Comparison of ENCODE assay signal across 7 mouse cellular contexts in the genomic region with DNA sequence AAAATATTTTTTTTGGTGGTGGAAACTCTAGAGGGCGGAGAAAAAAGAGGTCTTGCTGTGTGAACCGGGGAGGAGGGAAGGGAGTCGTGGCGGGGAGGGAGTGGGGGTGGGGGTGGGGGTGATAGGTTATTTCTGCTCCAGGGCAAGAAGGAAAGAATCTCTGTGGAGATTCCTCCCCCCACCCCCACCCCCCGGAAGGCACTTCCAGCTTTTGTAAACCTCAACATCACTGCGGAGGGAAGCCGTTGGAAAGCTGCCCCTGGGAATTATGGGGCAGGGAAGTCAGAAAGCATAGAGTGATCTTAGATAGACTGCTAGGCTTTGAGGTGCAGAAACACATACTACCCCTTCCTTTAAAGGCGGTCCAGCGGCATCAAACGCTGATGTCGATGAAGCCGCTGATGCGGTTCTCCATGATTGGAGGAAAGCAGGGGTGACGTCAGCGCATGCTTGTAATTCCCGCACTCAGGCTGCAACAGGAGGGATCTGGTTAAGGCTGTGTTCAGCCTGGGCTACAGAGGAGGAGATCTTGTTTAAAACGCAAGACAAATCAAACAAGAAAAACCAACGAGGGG.
A peak's percentile ranks its signal among the peaks of the same experiment; 100 is the strongest.
DNase-seq lines count a peak whose midpoint lies in the region; ATAC-seq lines count a peak whose summit lies in the region.

No protein-coding gene starts in this region.

- H3K4me3 ChIP-seq in intestine, embryonic 15.5 days (replicated peaks): peak overlapping the region; percentile 43
- peak overlapping the region; percentile 90 for H3K4me3 ChIP-seq in megakaryocyte, embryonic 14.5 days (replicated peaks)

- 2% methylated on average over 18 of the region's 18 CpGs for WGBS in intestine, embryonic 15.5 days

- no peaks in the 10 kb centered on the region for H3K36me3 ChIP-seq in intestine, embryonic 15.5 days
- no peaks in the 10 kb centered on the region for H3K36me3 ChIP-seq in megakaryocyte, embryonic 14.5 days (replicated peaks; ENCODE audit: low read length)

- H3K4me1 ChIP-seq in intestine, embryonic 15.5 days (replicated peaks): peaks cover 12% of the 10 kb centered on the region
- peaks cover 31% of the 10 kb centered on the region for H3K4me1 ChIP-seq in megakaryocyte, embryonic 14.5 days

- no peaks in the 10 kb centered on the region for H3K27me3 ChIP-seq in intestine, embryonic 15.5 days (replicated peaks)
- peaks cover 26% of the 10 kb centered on the region for H3K27me3 ChIP-seq in megakaryocyte, embryonic 14.5 days (replicated peaks)

- peak; percentile 75 for DNase-seq in adrenal gland, adult 2 months
- DNase-seq in embryo, embryonic 10.5 days (ENCODE audit: low spot score): peak; percentile 96
- DNase-seq in gastrocnemius, postnatal 36 days: peak; percentile 23 to 59
- DNase-seq in left cerebral cortex, postnatal 10 days (ENCODE audit: extremely low spot score in 1 of 2, low spot score in 2 of 2): peak; percentile 80 to 92
- peak; percentile 82 for DNase-seq in right cerebral cortex, postnatal 14 days

- peak overlapping the region; percentile 84 for H3K27ac ChIP-seq in intestine, embryonic 15.5 days

- H3K4me2 ChIP-seq in intestine, embryonic 15.5 days (replicated peaks): peak overlapping the region; percentile 75

- intact Hi-C loops in gastrocnemius, postnatal 36 days (cut with DNase I): no loop called here
- intact Hi-C loops in left cerebral cortex, postnatal 10 days (cut with DNase I): loop anchor here (5.0 kb wide), 1 partner anchor 298 kb away; no protein-coding TSS in a partner anchor

- no peaks in the 10 kb centered on the region for H3K9me3 ChIP-seq in intestine, embryonic 15.5 days
- H3K9me3 ChIP-seq in megakaryocyte, embryonic 14.5 days: no peaks in the 10 kb centered on the region

- ATAC-seq in intestine, embryonic 15.5 days: peak; percentile 89

- peak overlapping the region; percentile 20 for H3K9ac ChIP-seq in intestine, embryonic 15.5 days

Comparison
In these comparisons a context has a peak if more than half of its experiments do, and no peak if none do; other contexts are left out.
1. Peak in every context shown above with its lines: DNase-seq, ATAC-seq, H3K4me3 ChIP-seq and H3K27ac ChIP-seq.
2. DNase-seq: peak in every context shown above with its lines; median percentile 96 in embryo, embryonic 10.5 days; 86 in left cerebral cortex, postnatal 10 days; 82 in right cerebral cortex, postnatal 14 days; 75 in adrenal gland, adult 2 months; 41 in gastrocnemius, postnatal 36 days.